Mouse (Mus musculus) midbrain, embryonic 11.5 days (tissue): ENCODE measurements around the gene Xpnpep3. TPM values are rescaled to one million over a fixed set of nuclear protein-coding genes. Genes with fewer than 3 reads are reported as not detected.
"Not testable (repeated sequence)": the region's sequence is repeated elsewhere in the genome, so short reads cannot be mapped to it uniquely, and the experiment has no call there.

Experiments
- ATAC-seq: fragments of 200-750 bp; cut with Nextera tagmentation; 2 replicates; pipeline ENCODE4 v1.8.0; 2017; ENCODE audit warnings: moderate TSS enrichment, moderate library complexity; ENCODE audit not compliant: low FRiP score
- DNase-seq: peaks from one replicate; pipeline ENCODE4 v3.0.0; 2015; ENCODE audit warnings: low spot score; ENCODE audit errors: missing footprints
- H3K27ac ChIP-seq: fragments of 300-500 bp; sonication (generic); 2 replicates; pipeline ENCODE4 v1.5.1; 2014; ENCODE audit warnings: low read depth, low read length
- H3K27me3 ChIP-seq: fragments of 300-500 bp; sonication (generic); 2 replicates; pipeline ENCODE4 v1.6.1; 2014; ENCODE audit warnings: mild to moderate bottlenecking, low read length, moderate library complexity, mixed read lengths; ENCODE audit not compliant: control insufficient read depth, insufficient read depth
- H3K36me3 ChIP-seq: fragments of 300-500 bp; sonication (generic); 2 replicates; pipeline ENCODE4 v1.6.1; 2014; ENCODE audit warnings: mild to moderate bottlenecking, low read length, moderate library complexity, mixed read lengths; ENCODE audit not compliant: control insufficient read depth, insufficient read depth
- H3K4me1 ChIP-seq: fragments of 300-500 bp; sonication (generic); 2 replicates; pipeline ENCODE4 v1.6.1; 2014; ENCODE audit warnings: low read length; ENCODE audit not compliant: control insufficient read depth, insufficient read depth
- H3K4me2 ChIP-seq: fragments of 300-500 bp; sonication (generic); 2 replicates; pipeline ENCODE4 v1.6.1; 2014; ENCODE audit warnings: mild to moderate bottlenecking, moderate library complexity
- H3K4me3 ChIP-seq: fragments of 300-500 bp; sonication (generic); 2 replicates; pipeline ENCODE4 v1.5.1; 2014; ENCODE audit warnings: low read depth, low read length
- H3K9ac ChIP-seq: fragments of 300-500 bp; sonication (generic); 2 replicates; pipeline ENCODE4 v1.6.1; 2014; ENCODE audit warnings: low read length
- H3K9me3 ChIP-seq: fragments of 300-500 bp; sonication (generic); 2 replicates; pipeline ENCODE4 v1.6.1; 2016; ENCODE audit warnings: low read length; ENCODE audit not compliant: control insufficient read depth
- WGBS: fragments of 180-500 bp; shearing (Covaris S2); extraction: QIAGEN DNeasy Blood & Tissue Kit; methylation state at CpG from one replicate; pipeline ENCODE4 v1.1.7; 2014; 5-methylcytosine and 5-hydroxymethylcytosine counted together
- polyA plus RNA-seq: library from polyadenylated mRNA; unstranded; fragments of >200 nt; fragmentation: Nextera tagmentation; extraction: Ambion mirVana; gene quantifications from 2 replicates; pipeline ENCODE4 v1.2.1, GENCODE M21; 2014

Xpnpep3 gene
- polyA plus RNA-seq, 1 experiment from 2014 or later: 7.0 TPM

DNA sequence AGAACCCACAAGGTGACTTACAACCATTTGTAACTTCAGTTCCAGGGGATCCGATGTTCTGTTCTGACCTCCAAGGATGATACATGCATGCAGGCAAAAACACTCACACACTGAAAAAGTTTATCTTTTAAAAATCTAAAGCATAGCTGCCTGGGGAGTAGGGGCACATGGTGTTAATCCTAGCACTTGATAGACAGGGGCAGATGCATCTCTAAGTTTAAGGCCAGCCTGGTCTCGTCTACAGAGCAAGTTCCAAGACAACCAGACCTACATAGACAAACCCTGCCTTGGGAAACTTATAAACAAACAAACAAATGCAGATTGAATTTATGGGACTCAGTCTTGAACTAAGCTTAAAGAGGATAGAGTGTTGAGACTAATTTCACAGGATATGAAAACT, 21.1 kb upstream of the Xpnpep3 start:
- no peak for DNase-seq
- no peaks in the 10 kb centered on the region for H3K27me3 ChIP-seq
- no peak for ATAC-seq
- H3K27ac ChIP-seq: no peak overlapping the region
- no peaks in the 10 kb centered on the region for H3K4me1 ChIP-seq
- H3K36me3 ChIP-seq: peaks cover 16% of the 10 kb centered on the region
- H3K9me3 ChIP-seq: no peaks in the 10 kb centered on the region
- no peak overlapping the region for H3K9ac ChIP-seq
- no peak overlapping the region for H3K4me3 ChIP-seq
- 82% methylated on average over 2 of the region's 2 CpGs for WGBS
- H3K4me2 ChIP-seq: no peak overlapping the region

DNA sequence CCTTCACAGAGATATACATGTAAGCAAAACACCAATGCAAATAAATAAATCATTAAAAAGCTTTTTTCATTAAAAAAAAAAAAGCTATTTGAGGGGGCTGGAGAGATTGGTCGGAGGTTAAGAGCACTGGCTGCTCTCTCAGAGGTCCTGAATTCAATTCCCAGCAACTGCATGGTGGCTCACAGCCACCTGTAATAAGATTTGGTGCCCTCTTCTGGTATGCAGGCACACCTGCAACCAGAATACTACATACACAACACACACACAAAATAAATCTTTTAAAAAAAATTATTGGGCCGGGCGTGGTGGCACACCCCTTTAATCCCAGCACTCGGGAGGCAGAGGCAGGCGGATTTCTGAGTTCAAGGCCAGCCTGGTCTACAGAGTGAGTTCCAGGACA, 13.6 kb upstream of the Xpnpep3 start:
- H3K36me3 ChIP-seq: peaks cover 27% of the 10 kb centered on the region
- DNase-seq (no peak), ATAC-seq (no peak)
- no peak overlapping the region for H3K9ac ChIP-seq
- H3K27me3 ChIP-seq: no peaks in the 10 kb centered on the region
- no peak overlapping the region for H3K4me2 ChIP-seq
- H3K4me1 ChIP-seq: no peaks in the 10 kb centered on the region
- H3K27ac ChIP-seq: no peak overlapping the region
- WGBS: 98% methylated on average over 5 of the region's 5 CpGs
- no peak overlapping the region for H3K4me3 ChIP-seq
- H3K9me3 ChIP-seq: no peaks in the 10 kb centered on the region

DNA sequence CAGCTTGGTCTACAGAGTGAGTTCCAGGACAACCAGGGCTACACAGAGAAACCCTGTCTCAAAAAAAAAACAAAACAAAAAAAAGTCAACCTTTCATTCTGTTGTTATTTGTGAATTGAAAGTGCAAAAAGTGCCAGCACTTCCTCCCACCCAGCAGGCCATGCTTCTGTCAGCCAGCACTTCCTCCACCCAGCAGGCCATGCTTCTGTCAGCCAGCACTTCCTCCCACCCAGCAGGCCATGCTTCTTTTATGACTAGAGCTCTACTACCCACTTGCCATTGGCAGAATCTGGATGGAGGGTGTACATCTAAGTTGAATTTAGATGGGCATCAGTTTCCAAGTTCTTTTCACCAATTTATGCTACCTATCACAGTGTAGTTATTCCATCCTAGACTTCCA, 6.9 kb upstream of the Xpnpep3 start:
- Histone ChIP-seq H3K9ac (no peak overlapping the region), H3K27ac (no peak overlapping the region), H3K9me3 (no peaks in the 10 kb centered on the region), H3K4me3 (no peak overlapping the region), H3K4me1 (peaks cover 1% of the 10 kb centered on the region), H3K27me3 (no peaks in the 10 kb centered on the region), H3K4me2 (no peak overlapping the region), H3K36me3 (peaks cover 7% of the 10 kb centered on the region; the same call in 1 of the 2 replicates)
- no peak for DNase-seq
- no peak for ATAC-seq

DNA sequence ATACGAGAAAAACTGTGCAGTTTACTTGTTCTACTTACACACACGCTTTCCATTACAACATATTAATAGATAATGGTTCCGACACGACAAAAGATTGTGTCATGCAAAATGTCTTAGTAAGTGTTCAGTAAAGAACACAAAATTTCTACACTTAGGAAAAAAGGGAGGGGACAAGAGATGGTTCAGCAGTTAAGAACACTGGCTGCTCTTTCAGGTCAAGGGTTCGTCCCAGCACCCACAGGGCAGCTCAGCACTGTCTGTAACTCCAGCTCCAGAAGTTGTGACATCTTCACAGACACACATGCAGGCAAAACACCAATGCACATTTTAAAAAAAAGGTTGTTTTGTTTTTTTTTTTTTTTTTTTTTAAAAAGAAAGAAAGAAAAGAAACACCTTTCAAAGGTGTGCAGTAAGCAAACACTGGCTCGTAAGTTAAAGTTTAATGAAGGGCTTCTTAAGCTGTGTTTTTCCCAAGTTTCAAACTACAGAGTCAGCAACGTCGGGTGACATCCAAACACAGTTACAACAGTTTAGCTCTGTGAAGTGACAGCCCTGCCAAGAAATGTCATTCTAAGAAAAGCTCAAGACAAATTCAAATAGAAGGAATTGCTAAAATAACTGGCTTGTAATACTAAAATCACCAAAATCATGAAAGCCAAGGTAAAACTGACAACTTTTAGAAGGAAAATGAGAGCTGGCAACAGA, 5.6 kb upstream of the Xpnpep3 start:
- Histone ChIP-seq H3K4me3 (no peak overlapping the region), H3K27me3 (no peaks in the 10 kb centered on the region), H3K36me3 (peaks cover 2% of the 10 kb centered on the region; the same call in 1 of the 2 replicates), H3K9me3 (no peaks in the 10 kb centered on the region), H3K27ac (no peak overlapping the region), H3K4me2 (no peak overlapping the region), H3K4me1 (peaks cover 8% of the 10 kb centered on the region), H3K9ac (no peak overlapping the region)
- DNase-seq: no peak
- WGBS: 93% methylated on average over 8 of the region's 8 CpGs
- no peak for ATAC-seq

DNA sequence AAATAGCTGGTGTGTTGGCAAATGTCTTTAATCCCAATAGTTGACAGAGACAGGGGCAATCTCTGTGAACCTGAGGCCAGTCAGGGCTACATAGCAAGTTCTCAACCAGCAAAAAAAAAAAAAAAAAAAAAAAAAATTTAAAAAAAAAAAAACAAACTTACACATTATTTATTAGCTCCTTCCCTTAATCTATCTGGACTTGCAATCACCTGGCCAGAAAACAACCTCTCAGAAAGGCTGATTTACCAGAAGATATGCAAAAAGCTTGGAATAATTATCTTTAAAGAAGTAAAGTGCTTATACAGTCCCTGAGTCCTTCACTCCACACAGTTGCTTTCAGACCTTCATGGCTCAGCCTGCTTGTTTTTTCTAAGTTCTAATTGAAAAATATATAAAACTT, 1.7 kb upstream of the Xpnpep3 start:
- peak overlapping the region; percentile 73 for H3K4me2 ChIP-seq
- DNase-seq (no peak), ATAC-seq (no peak)
- peak overlapping the region; percentile 66 for H3K4me3 ChIP-seq
- no peaks in the 10 kb centered on the region for H3K27me3 ChIP-seq
- no peak overlapping the region for H3K27ac ChIP-seq
- peak overlapping the region; percentile 47 for H3K9ac ChIP-seq
- H3K36me3 ChIP-seq: no peaks in the 10 kb centered on the region
- no peaks in the 10 kb centered on the region for H3K9me3 ChIP-seq
- peaks cover 13% of the 10 kb centered on the region for H3K4me1 ChIP-seq

DNA sequence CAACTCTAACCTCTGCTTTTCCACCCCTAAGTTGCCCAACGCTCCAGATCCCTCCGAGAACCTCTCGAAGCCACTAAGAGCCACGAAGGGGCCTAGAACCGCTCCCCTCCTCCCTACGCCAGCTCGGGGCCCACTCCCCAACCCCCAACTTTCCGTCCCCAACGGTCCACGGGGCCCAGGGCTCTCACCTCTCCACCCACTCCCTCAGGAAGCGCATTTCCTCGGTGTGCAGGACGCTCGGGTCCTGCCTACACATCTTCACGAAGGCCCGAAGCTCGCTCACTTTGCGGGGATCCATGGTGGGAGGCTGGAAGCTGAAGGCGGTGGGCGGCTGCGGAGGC, 671 bp upstream of the Xpnpep3 start:
- H3K9me3 ChIP-seq: no peaks in the 10 kb centered on the region
- H3K4me2 ChIP-seq: peak overlapping the region; percentile 73
- H3K27me3 ChIP-seq: no peaks in the 10 kb centered on the region
- ATAC-seq (peak; percentile 80; the same call in 1 of the 2 replicates), DNase-seq (no peak)
- peak overlapping the region; percentile 88 for H3K27ac ChIP-seq
- peaks cover 13% of the 10 kb centered on the region for H3K4me1 ChIP-seq
- peak overlapping the region; percentile 66 for H3K4me3 ChIP-seq
- 0% methylated on average over 21 of the region's 21 CpGs for WGBS
- peak overlapping the region; percentile 83 for H3K9ac ChIP-seq
- no peaks in the 10 kb centered on the region for H3K36me3 ChIP-seq

DNA sequence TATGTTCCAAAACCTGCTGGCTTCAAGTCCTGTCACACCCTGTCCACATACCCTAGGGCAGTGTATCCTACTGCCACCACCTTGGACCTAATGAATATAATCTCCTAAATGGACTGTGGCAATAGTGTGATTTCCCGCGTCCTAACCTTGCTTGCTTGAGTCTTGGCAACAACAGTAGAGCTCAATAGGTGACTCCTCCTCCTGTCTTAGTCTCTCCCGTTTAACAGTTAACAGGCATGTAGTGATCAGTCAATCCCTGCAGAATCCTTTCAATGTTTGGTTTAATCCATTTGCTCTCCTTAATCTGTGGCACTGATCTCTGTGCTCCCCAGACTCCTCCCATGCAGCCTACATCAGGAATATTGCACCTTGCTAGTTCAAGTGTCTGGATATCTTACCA, 5.1 kb downstream of the Xpnpep3 start:
- Histone ChIP-seq H3K4me3 (no peak overlapping the region), H3K27me3 (no peaks in the 10 kb centered on the region), H3K9ac (no peak overlapping the region), H3K9me3 (no peaks in the 10 kb centered on the region), H3K36me3 (no peaks in the 10 kb centered on the region), H3K27ac (no peak overlapping the region), H3K4me2 (no peak overlapping the region), H3K4me1 (peaks cover 5% of the 10 kb centered on the region; the same call in 1 of the 2 replicates)
- no peak for DNase-seq
- no peak for ATAC-seq
- WGBS: 82% methylated on average over 3 of the region's 3 CpGs

DNA sequence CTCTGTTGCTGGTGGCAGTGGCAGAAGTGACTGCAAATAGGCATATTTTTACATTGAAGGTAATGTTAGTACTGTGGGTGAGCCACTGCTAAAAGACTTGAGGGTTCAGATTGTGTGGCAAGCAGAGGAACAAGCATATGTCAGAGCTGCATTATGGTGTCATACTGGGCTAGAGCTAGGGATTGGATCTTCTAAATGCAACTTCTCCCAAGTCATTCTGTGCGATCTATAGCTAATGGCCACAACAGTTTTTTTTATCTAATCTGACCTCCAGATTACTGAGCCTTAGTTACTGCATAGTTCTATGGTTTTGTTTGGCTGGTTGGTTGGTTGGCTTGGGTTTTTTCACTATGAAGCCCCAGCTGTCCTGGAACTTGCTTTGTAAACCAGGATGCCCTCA, 8.3 kb downstream of the Xpnpep3 start, which contains the start of gene Dnajb7:
Gene Dnajb7 (minus strand): TSS at position 101 of the 400 bp plus-strand sequence.
- H3K4me1 ChIP-seq: no peaks in the 10 kb centered on the region
- ATAC-seq (no peak), DNase-seq (no peak)
- no peaks in the 10 kb centered on the region for H3K36me3 ChIP-seq
- no peaks in the 10 kb centered on the region for H3K27me3 ChIP-seq
- H3K4me3 ChIP-seq: no peak within 1 kb of the TSS
- H3K27ac ChIP-seq: no peak within 1 kb of the TSS
- 100% methylated on average over 1 of the region's 1 CpGs for WGBS
- no peak within 1 kb of the TSS for H3K9ac ChIP-seq
- H3K9me3 ChIP-seq: no peaks in the 10 kb centered on the region
- H3K4me2 ChIP-seq: no peak within 1 kb of the TSS

DNA sequence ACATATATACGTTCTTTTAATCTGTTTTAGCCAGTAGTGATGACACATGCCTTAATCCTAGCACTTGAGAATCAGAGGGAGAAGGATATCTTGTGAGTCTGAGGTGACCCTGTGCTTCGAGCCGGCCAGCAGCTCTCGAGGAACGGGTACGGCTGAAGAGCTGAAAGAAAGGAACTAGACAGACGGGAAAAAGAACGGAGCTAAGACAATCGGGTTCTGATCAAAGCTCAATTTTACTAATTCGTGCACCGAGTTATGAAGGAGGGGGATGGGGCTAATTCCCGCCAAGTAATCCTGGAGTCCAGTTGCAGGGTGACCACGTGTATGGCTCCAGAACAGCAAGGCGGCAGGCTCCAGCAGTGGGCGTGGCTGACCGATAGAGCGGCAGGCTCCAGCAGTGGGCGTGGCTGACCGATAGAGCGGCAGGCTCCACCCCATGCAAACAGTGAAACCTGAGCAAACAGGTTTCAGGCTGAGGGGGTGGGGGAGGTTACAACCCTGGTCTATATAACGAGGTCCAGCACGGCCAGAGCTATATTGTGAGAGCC, 16.9 kb downstream of the Xpnpep3 start:
- not testable (repeated sequence) for H3K4me3 ChIP-seq, H3K36me3 ChIP-seq, H3K27ac ChIP-seq, H3K9me3 ChIP-seq, H3K4me1 ChIP-seq, H3K27me3 ChIP-seq
- Histone ChIP-seq H3K4me2 (peak overlapping the region; percentile 33), H3K9ac (peak overlapping the region; percentile 49)
- ATAC-seq (peak; percentile 44; the same call in 1 of the 2 replicates), DNase-seq (peak; percentile 91)
- WGBS: 9% methylated on average over 22 of the region's 22 CpGs
